Mouse (Mus musculus) stomach, postnatal 0 days (tissue): Measurements from ENCODE around the gene Gm10770.
"Not testable (repeated sequence)": the region's sequence is repeated elsewhere in the genome, so short reads cannot be mapped to it uniquely, and the experiment has no call there.

Experiments used
- CTCF ChIP-seq: IDR thresholded peaks from 2 replicates; pipeline ENCODE4 v1.5.1; 2016; ENCODE audit warnings: antibody characterized with exemption, low read depth, mild to moderate bottlenecking, moderate library complexity
- EP300 ChIP-seq: optimal IDR thresholded peaks from 2 replicates; pipeline ENCODE3; 2016; ENCODE audit warnings: antibody characterized with exemption

GRCm38 (mm10) chr2:150217600-150218362, 38.3 kb upstream of the Gm10770 start, which contains the start of gene Zfp937:
- not testable (repeated sequence) for TF ChIP-seq CTCF, EP300
